Mouse (Mus musculus): Measurements from ENCODE around the gene Cisd1. TPM values are rescaled to one million over a fixed set of nuclear protein-coding genes. Genes with fewer than 3 reads are reported as not detected.

Cisd1 gene
- total and polyA plus RNA-seq, 2 experiments, result 159 to 209 TPM

GRCm38 (mm10) chr10:71347964-71348636 lies 3.3 kb upstream of the Cisd1 start:
- peaks cover 6% of the 10 kb centered on the region for H3K36me3 ChIP-seq (ENCODE audit: control insufficient read depth, insufficient read depth, low read length)
- peak overlapping the region; percentile 97 for H3K9ac ChIP-seq (ENCODE audit: low read depth, low read length)
- DNase-seq (ENCODE audit: extremely low read depth, low read depth, low spot score), result no peak
- peaks cover 19% of the 10 kb centered on the region for H3K4me1 ChIP-seq (ENCODE audit: control insufficient read depth, insufficient read depth, low read length)
- H3K27ac ChIP-seq (replicated peaks; ENCODE audit: insufficient read depth, low read depth, low read length), result peak overlapping the region; percentile 82
- H3K79me2 ChIP-seq (ENCODE audit: control insufficient read depth, insufficient read depth, low read length), result peaks cover 36% of the 10 kb centered on the region; the same call in 1 of the 2 replicates
- WGBS, result 1% methylated on average over 48 of the region's 48 CpGs
- TF ChIP-seq POLR2A (IDR thresholded peaks at IDR 0.05; ENCODE audit: extremely low read depth, insufficient read depth, low read length) (no peak), CTCF (IDR thresholded peaks at IDR 0.05; ENCODE audit: low read depth, low read length) (no peak)
- peak overlapping the region; percentile 93 for H3K4me3 ChIP-seq (ENCODE audit: insufficient read depth, low read depth, low read length)
- no peaks in the 10 kb centered on the region for H3K27me3 ChIP-seq (ENCODE audit: control insufficient read depth, insufficient read depth, low read length)

- Histone ChIP-seq H3K79me2 (ENCODE audit: control insufficient read depth, insufficient read depth, low read length) (peaks cover 34% of the 10 kb centered on the region; the same call in 1 of the 2 replicates), H3K4me1 (ENCODE audit: control insufficient read depth, insufficient read depth, low read length) (peaks cover 19% of the 10 kb centered on the region), H3K36me3 (ENCODE audit: control insufficient read depth, insufficient read depth, low read length) (peaks cover 6% of the 10 kb centered on the region), H3K27me3 (ENCODE audit: control insufficient read depth, insufficient read depth, low read length) (no peaks in the 10 kb centered on the region), H3K9ac (ENCODE audit: low read depth, low read length) (peak within 1 kb of the TSS; percentile 97), H3K4me3 (ENCODE audit: insufficient read depth, low read depth, low read length) (peak within 1 kb of the TSS; percentile 93), H3K27ac (replicated peaks; ENCODE audit: insufficient read depth, low read depth, low read length) (peak within 1 kb of the TSS; percentile 86)
- DNase-seq (ENCODE audit: extremely low read depth, low read depth, low spot score), result peak; percentile 94
- TF ChIP-seq POLR2A (IDR thresholded peaks at IDR 0.05; ENCODE audit: extremely low read depth, insufficient read depth, low read length), result peak; percentile 95
- TF ChIP-seq CTCF (IDR thresholded peaks at IDR 0.05; ENCODE audit: low read depth, low read length), result no peak
- 0% methylated on average over 40 of the region's 49 CpGs for WGBS
Measured at GRCm38 (mm10) chr10:71347509-71347949, 2.8 kb upstream of the Cisd1 start, which contains the start of gene Ipmk. Ipmk (plus strand) TSS chr10:71347763.

GRCm38 (mm10) chr10:71346722-71347508 lies 2.2 kb upstream of the Cisd1 start:
- peaks cover 32% of the 10 kb centered on the region; the same call in 1 of the 2 replicates for H3K79me2 ChIP-seq (ENCODE audit: control insufficient read depth, insufficient read depth, low read length)
- H3K4me1 ChIP-seq (ENCODE audit: control insufficient read depth, insufficient read depth, low read length), result peaks cover 19% of the 10 kb centered on the region
- H3K9ac ChIP-seq (ENCODE audit: low read depth, low read length), result peak overlapping the region; percentile 45
- peaks cover 6% of the 10 kb centered on the region for H3K36me3 ChIP-seq (ENCODE audit: control insufficient read depth, insufficient read depth, low read length)
- H3K27ac ChIP-seq (replicated peaks; ENCODE audit: insufficient read depth, low read depth, low read length), result peak overlapping the region; percentile 86
- no peaks in the 10 kb centered on the region for H3K27me3 ChIP-seq (ENCODE audit: control insufficient read depth, insufficient read depth, low read length)
- TF ChIP-seq POLR2A (IDR thresholded peaks at IDR 0.05; ENCODE audit: extremely low read depth, insufficient read depth, low read length) (no peak), CTCF (IDR thresholded peaks at IDR 0.05; ENCODE audit: low read depth, low read length) (no peak)
- H3K4me3 ChIP-seq (ENCODE audit: insufficient read depth, low read depth, low read length), result peak overlapping the region; percentile 53
- WGBS, result 6% methylated on average over 13 of the region's 13 CpGs
- DNase-seq (ENCODE audit: extremely low read depth, low read depth, low spot score), result peak; percentile 74

- Histone ChIP-seq H3K9ac (ENCODE audit: low read depth, low read length) (0 out of 2 replicates have a peak overlapping the region, but pooled peaks have one; percentile 6), H3K27me3 (ENCODE audit: control insufficient read depth, insufficient read depth, low read length) (no peaks in the 10 kb centered on the region), H3K36me3 (ENCODE audit: control insufficient read depth, insufficient read depth, low read length) (peaks cover 4% of the 10 kb centered on the region; the same call in 1 of the 2 replicates), H3K4me3 (ENCODE audit: insufficient read depth, low read depth, low read length) (no peak overlapping the region), H3K79me2 (ENCODE audit: control insufficient read depth, insufficient read depth, low read length) (peaks cover 29% of the 10 kb centered on the region; the same call in 1 of the 2 replicates), H3K27ac (replicated peaks; ENCODE audit: insufficient read depth, low read depth, low read length) (peak overlapping the region; percentile 45), H3K4me1 (ENCODE audit: control insufficient read depth, insufficient read depth, low read length) (peaks cover 24% of the 10 kb centered on the region)
- DNase-seq (ENCODE audit: extremely low read depth, low read depth, low spot score), result no peak
- TF ChIP-seq POLR2A (IDR thresholded peaks at IDR 0.05; ENCODE audit: extremely low read depth, insufficient read depth, low read length) (no peak), CTCF (IDR thresholded peaks at IDR 0.05; ENCODE audit: low read depth, low read length) (no peak)
- 24% methylated on average over 2 of the region's 2 CpGs for WGBS
Measured at GRCm38 (mm10) chr10:71346106-71346505, 1.4 kb upstream of the Cisd1 start.

- Histone ChIP-seq H3K4me3 (ENCODE audit: insufficient read depth, low read depth, low read length) (peak overlapping the region; percentile 92), H3K27ac (replicated peaks; ENCODE audit: insufficient read depth, low read depth, low read length) (peak overlapping the region; percentile 97), H3K36me3 (ENCODE audit: control insufficient read depth, insufficient read depth, low read length) (no peaks in the 10 kb centered on the region; the same call in 1 of the 2 replicates), H3K27me3 (ENCODE audit: control insufficient read depth, insufficient read depth, low read length) (no peaks in the 10 kb centered on the region), H3K79me2 (ENCODE audit: control insufficient read depth, insufficient read depth, low read length) (peaks cover 18% of the 10 kb centered on the region; the same call in 1 of the 2 replicates), H3K4me1 (ENCODE audit: control insufficient read depth, insufficient read depth, low read length) (peaks cover 26% of the 10 kb centered on the region), H3K9ac (ENCODE audit: low read depth, low read length) (peak overlapping the region; percentile 98)
- 11% methylated on average over 14 of the region's 14 CpGs for WGBS
- DNase-seq (ENCODE audit: extremely low read depth, low read depth, low spot score), result peak; percentile 55
- TF ChIP-seq CTCF (IDR thresholded peaks at IDR 0.05; ENCODE audit: low read depth, low read length) (no peak), POLR2A (IDR thresholded peaks at IDR 0.05; ENCODE audit: extremely low read depth, insufficient read depth, low read length) (no peak)
Measured at GRCm38 (mm10) chr10:71343567-71344265, 1.0 kb downstream of the Cisd1 start.
